Mouse (Mus musculus) testis, postnatal 10 days (tissue): ENCODE results near the gene Rpl27a.

Experiments
- DNase-seq: peaks from one replicate; pipeline ENCODE4 v3.0.0; 2021; ENCODE audit warnings: low spot score

Rpl27a gene

DNA sequence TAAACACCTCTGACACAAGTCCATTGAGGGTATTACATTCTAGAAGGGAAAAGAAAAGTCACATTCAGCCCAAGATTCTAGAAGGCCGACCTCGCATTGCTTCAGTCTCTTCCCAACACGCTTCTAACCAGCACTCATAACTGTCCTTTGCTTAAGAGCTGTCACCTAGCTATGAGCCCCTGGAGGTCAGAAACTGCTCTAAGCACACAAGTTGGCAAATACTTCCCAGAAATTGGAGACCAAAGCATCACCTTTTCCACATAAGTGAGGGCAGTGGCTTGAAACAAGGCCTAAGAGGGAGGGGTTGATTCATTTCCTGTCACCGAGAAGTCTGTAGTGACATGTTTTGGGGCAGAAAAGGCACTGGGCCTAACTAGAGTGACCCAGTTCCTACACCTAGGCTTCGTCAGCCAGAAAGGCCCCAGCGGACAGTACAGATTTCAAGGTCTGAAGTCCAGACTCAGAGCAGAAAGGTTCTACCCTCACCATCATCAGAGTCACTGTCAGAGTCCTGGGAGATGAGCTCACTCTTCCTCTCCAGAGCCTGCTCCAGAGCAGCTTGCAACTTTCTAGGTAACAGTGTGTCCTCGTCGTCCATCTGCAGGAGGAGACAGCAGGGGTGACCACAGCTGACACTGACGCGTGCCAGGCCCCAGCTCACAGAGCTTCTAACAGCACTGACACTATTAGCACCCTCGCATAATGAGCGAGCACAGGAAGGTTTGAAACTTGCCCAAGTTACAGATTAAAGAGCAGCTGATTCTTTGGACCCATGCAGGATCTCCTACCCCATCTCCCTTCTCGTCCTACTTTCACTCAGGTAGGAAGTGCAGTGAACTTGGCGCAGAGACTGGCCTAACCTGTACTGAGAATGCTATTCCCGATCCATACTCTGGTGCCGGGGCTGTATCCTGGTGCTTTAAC, 7.1 kb downstream of the Rpl27a start:
- no peak for DNase-seq

DNA sequence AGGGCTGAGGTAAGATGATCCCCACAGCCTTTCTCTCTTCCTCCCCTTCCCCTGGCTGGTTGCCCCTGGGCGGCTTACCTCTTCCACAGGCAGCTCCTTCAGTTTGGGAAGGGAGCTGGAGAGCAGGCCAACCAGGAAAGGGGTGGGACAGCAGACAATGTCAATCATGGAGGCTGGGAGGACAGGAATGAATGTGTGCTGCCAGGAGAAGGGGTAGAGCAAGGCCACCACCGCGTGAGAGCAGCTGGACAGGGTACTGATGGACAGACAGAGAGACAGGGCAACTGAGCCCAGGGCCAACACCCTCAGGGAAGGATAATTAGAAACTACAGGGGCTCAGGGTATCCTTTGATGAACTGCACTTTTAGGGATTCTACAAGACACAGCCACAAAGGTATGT, 8.6 kb downstream of the Rpl27a start:
- DNase-seq = no peak

DNA sequence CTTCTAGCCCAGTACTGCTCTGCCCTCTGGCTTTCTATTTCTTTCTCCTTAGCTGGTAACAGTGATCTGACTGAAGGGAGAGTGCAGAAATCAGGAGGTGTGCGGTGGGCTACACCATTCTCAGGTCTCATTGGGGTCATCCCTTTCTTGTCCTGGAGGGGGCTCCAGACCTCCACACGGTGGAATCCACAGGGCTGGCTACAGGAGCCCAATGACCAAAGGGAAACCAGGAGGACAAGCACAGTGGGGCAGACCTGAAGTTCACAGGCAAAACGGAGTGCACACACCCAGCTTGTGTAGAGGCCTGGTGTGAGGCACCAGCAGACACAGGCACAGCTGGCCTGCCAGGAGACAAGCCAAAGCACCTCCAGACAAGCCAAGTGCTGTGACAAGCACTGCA, 9.4 kb downstream of the Rpl27a start:
- peak; percentile 80 for DNase-seq

DNA sequence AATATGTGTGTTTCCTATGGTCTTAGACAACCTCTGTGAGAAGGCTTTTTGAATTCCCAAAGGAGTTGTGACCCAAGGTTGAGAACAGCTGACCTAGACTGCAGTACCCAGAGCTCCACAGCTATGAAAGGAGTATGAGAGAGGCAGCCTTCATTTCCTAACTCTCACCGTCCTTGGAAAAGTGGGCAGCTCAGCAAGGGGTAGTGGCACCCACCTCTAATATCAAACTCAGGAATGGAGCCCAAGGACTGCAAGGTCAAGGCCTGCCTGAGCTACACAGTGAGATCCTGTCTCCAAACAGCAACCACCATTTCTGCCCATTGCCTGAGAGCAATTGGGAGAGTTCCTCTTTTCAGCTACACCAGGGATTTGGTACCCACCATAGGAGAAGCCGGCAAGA, 10.8 kb downstream of the Rpl27a start:
- no peak for DNase-seq

DNA sequence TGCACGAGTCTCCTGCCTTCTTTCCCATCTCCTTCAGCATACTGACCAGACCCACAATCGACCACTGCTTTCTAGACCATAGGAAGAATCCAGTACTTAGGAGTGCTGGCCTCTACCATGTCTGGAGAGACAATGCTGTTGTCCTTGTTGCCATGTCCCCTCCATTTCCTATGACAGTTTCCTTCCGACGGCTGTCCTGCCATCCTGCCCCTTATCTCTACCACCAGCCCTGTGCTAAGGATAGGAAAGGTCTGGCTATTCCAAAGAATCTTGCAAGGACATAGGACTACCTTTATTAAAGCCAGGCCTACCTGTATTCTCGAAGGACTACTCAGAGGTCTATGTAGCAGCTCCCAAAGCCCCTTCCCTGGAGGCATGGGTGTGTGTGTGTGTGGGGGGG, 12.6 kb downstream of the Rpl27a start:
- no peak for DNase-seq

DNA sequence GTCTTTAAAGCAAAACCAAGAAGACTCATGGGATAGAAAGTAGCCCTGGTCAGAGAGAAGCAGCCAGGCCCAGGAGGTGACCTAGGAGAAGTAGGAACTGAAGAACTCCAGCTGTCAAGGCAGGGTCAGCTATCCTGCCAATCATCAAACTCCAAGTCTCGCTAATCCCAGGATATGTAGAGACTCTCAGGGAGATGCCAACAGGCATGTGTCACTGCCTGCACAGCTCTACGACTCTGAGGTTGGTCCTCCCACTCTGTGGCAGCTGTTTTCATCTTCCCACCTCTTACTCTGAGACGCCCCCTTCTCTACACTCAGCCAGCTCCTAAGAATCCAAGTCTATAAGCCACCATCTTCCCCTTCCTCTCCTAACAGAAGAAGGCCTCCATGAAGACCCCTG, 13.7 kb downstream of the Rpl27a start:
- no peak for DNase-seq

DNA sequence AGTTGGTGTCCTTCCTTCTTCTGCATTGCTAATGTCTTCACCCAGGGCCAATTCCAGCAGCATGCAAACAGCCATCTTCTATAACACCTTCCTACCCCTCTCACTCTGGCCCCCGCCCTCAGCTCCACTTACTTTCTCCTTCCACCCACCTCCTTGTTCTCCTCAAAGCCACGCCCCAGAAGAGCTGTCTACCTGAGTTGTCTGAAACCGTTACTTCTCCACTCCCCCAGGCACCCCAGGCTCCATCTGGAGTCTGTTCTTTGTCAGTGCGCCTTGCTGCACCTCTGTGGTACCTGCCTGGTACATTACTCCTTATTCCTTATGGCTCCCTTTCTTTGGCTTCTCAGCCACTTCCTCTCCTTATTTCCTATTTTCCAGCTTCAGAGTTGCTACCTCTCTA, 14.2 kb downstream of the Rpl27a start:
- no peak for DNase-seq

DNA sequence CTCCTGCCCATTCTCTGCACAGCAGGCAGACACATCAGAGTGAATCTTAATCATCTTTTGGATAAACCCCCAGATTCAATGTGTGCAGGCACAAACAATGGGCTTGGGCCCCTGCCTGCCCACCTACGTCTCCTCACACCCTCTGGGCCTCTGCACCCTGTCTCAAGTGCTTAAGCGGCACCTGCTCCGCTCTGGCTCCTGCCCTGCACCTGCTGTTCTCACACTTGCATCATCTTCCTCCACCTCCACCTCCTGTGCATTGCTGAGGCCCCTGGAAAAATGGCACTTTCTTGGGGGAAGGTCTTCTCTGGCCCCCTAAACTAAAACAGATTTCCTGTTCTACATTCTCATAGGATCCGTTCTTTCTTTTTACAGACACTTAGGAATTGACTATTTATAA, 14.9 kb downstream of the Rpl27a start:
- DNase-seq = no peak

DNA sequence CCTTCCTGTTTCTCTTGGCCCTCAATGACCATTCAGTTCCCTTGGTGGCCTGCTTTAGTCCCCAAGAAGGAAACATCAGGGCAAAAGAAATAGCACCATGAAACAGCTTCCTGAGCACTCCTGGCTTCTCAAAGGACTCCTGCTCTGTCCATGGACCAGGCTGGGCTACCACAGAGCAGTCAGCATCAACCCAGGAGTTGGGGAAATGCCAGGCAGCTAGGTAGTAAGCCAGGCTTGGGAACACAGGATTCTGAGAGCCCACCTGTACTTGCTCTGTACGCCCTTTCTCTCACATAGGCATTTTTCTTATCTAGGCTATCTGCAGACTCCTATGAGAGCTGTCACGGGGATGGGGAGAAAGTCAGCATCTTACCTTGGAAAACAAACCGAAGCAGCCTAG, 16.0 kb downstream of the Rpl27a start:
- DNase-seq = no peak

DNA sequence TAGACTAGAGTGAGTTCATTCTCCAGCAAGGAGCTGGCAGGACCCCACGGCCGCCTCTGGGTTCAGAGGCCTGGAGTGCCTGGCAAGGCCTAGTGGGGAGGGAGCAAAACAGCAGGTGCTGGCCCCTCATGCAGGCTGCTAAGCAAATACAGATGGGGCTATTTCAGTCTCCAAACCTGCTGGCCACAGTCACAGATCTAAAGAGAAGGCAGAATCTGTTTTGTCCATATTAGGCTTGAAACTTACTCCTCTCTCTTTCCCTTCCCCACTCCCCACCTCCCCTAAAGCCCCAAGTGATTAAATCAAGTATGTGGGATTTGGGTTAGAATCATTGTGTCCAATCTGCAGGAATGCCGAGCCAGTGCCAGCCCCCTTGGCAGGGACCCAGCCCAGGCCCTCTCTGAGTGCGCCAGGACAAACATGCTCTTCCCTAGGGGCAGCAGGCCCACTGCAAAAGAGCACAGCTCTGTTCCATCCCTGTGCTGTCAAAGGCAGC, 17.6 kb downstream of the Rpl27a start:
- peak; percentile 85 for DNase-seq

DNA sequence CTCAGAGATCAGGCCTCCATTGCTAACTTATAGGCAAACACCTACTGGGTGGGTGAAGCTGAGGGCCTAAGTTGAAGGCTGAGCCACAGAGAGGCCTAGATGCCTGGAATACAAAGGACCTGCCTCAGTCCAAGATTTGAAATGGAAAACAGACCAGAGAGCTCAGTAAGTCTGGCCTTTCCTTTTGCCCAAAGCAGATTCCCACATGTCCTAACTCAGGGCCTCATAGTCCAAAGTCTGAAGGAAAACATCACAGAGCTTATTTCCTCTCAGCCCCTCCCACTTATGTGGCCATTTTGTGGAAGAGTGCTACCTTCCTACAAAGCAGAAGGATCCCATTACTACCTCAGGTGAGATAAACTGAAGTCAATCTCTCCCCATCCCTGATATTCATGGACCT, 22.0 kb downstream of the Rpl27a start:
- DNase-seq = no peak

DNA sequence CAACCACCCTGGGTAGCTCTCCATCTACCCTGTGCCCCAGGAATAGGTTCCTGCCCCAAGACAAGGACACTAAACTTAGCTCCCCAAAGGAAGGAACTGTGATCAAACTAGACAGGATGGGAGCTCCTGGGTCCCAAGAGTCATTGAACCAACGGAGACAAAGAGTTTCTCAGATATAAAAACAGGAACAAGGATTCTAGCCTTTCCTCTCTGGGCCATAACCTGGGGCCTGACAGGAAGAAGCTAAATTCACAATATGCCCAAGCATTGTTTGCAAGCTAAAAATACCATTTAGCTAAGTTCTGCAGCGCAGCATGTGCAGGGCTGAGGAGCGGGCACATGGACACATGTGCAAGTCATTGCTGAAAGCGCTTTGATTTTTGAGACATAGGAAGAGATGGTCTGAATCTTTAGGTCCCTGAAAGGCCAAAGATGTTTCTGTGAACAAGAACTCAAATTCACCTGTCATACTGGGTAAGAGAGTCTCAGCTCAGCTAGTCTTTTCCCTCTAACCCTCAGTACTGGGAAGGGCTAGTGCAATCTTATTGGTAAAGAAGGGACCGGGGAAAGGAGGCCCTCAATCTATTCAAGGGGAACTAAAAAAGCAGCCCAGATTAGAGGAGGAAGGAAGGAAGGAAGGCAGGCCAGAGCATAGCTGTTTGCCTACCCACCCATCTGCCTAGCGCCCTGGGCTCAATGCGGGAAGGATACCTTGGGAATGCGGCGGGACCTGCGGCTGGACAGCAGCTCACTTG, 22.8 kb downstream of the Rpl27a start:
- no peak for DNase-seq

DNA sequence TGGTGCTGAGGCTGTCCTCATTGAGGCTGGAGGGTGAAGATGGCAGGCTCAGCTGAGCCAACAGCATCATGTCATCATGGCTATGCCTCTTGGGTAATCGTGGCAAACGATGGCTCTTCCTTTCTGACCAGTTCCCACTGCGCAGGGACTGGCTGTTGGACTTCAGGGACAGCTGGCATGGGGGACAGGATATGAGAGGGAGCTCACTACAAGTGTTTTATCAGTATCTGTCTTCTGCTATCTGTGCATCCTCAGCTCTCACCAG, 23.3 kb downstream of the Rpl27a start:
- no peak for DNase-seq

DNA sequence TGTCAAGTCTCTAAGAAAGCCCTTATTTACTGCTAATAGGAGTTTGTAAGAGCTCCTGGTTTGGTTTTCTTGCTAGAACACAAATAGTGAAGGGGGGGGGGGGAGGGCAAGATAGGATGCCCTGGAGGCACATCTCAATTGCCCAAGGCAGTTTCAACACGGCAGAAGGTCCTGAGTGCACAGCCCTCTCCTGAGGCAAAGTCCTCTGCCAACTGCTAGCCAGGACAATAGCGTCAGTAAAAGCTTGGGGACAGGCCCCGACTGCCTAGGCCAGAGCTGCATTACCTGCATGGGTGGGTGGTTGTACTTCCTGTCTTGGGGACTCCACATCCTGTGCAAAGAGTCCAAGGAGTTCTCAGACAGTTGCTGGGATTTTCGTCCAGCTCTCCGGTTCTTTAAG, 25.8 kb downstream of the Rpl27a start:
- DNase-seq = no peak

DNA sequence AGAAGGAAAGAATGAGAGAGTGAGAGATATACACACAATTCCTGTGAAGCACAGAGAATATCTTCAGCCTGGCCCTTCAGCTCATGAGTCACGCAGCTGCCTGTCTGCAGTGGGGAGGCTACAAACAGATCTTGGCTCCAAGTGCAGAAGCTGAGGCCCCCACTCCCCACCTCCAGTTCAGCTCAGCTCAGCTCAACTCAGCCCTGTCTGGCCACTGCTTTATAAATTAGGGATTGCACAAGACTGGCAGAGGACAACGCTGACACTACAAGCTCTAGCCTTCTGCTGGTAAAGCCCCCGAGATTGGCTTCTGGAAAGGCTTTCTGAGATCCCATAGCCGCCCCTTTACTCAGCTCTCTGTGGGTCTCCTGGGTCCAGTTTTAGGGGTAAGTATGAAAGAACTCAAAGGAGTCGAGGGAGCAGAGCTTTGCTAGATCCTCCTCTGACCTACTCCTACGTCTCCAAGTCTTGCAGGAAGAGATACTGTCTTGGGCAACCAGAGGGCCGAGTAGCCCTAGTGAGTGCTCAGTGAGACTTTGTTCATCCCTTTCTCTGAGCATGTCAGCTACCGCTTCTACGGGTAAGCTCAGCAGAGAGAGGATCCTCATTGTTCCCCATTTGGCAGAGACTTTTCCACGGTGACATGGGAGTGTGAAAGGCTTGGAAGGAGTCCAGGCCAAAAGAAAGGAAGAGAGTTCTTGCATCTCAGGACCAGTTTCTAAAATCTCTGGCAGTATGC, 26.5 kb downstream of the Rpl27a start:
- no peak for DNase-seq

DNA sequence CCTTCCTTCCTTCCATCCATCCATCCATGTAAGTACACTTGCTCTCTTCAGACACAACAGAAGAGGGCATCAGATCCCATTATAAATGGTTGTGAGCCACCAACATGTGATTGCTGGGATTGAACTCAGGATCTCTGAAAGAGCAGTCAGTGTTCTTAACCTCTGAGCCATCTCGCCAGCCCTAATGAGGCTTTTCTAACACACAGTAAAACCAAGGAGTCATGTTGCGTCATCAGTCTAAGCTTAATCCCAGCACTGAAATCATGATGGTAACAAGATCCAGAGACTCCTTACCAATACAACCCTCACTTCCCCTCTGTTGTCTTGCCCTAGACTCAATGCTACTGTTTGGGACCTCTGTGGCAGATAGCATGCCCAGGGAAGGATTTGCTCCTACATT, 27.2 kb downstream of the Rpl27a start:
- DNase-seq = no peak

DNA sequence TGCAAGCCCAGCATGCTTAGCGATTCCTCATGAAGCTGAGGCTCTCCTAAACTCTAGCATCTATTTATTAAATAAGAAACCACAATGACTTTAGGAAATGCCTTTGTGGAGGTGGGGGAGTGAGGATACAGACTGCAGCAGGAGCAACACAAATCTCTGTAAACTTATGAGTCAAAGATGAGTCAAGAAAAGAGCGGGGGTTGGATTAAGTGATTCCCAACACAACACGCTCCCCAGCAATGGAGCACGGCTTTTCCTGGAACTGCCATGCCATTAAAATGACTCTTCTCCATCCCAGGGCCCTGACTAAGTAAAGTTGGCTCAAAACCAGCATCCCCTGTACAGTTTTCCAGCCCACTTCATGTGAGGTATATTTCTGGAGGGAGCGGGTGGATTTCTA, 27.8 kb downstream of the Rpl27a start:
- no peak for DNase-seq

DNA sequence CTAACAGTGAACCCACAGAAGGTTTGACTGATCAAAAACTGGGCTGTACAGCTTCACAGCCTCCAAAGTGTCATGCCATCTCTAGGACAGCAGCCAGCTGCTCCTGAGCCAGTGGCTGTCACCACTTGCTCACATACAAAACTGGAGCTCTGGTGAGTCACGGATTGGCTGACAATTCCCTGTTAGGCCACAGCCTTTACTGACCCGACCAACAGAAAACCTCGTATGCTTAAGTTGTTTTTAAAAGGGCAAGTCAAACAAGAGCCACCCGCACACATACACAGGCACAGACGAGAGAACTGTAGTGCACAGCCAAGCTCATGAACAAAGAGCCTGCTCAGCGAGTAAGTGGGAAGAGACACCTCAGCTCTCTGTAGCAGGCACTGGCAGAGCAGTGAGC, 40.6 kb downstream of the Rpl27a start:
- no peak for DNase-seq

DNA sequence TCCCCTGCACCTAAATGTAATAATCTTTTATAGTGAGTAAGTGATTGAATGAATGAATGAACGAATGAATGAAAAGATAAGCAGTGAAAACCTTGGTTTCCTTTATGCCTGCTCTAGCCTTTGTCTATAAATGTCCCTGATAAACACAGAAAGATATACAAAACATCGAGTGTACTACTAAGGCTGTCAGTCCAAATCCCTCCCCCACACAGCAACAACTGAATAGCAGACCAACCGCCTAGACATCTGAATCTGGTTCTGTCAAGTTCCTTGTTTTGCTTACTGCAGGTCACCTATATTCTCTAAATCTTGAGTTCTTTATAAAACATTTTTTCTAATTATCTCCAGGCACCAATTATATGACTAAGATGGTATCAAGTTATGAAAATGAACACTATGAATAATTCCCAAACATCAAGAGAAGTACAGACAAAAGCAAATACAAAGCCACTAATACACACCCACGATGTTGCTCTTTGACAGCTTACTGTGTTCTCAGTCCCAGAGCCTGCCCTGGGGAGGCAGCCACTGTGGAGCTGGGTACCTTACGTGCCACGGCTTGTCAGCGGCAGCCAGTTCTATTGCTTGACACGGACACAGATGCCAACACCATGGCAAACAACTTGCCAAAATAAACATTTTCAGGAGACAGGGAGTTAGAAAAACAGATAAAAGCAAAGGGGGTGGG, 42.7 kb downstream of the Rpl27a start:
- no peak for DNase-seq

DNA sequence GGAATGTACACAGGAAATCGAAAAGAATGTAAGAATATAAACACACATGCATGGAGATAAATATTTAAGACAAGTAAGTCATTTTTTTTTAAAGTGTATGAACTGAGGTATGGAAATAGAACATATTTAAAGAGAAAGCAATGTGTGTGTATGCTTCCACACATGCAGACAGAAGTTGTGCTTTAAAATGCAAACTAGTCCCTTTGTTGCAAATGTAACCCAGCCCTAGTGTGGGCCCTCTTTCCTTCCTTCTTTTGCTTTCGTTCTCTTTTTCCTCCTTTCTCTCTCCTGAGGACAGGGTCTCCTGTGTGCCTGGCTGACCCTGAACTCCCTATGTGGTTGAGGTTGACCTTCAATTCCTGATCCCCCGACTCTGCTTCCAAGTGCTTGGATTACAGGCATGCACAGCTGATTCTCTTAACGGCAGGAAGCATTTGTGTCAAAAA, 43.2 kb downstream of the Rpl27a start:
- DNase-seq = no peak

DNA sequence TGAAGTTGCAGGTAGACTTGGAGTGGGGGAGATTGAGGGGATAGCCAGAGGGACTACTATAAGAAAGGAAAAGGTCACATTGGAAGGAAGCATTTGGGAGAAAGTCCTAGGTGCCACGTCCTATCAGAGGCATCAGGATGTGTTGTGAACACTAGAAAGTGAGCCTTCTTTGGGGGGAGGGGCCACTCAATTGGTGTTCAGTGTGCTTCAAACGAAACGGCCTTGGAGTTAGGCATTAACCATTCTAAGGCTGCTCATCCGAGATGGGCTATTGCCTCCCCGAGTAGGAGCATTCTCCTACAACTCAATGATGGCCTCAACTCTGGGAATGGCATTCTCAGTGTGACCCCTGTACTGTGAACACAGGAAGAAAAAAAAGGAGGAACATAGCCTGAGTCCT, 43.7 kb downstream of the Rpl27a start:
- no peak for DNase-seq

DNA sequence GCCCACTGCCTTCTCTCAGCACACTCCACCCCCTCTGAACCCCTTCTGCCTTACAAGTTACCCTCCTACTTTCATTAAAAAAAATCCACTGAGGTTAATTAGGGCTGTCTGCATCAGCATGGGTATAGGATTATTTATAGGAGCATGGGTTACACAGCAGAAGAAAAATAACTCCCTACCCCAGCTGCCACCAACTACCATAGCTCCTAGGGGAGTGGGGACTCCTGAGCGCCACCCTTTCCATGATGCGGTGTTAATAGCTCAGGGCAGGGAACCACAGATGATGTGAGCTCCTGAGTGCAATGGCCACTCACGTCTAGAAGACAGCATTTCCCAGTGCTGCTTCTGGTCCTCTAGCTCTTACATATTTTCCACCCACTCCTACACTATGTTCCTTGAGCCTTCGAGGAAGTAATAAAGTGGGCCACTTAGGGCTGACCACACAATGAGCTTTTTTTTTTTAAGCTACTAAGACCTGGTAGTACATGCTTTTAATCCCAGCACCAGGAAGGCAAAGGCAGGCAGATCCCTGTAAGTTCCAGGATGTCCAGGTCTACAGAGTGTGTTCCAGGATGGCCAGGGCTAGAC, 44.9 kb downstream of the Rpl27a start:
- DNase-seq = no peak
